Mouse (Mus musculus) E14TG2a.4 (cell line): ENCODE measurements at regions not wholly inside any gene's neighbourhood (a gene's known extent, or its start where the extent isn't known, plus 50 kb on each side); places are given as distances from the start of the nearest gene placed in this dataset.

Experiments
- CTCF ChIP-seq: conservative IDR thresholded peaks from 2 replicates; pipeline ENCODE4 v1.5.1; 2014; ENCODE audit warnings: low read length
- NANOG ChIP-seq: IDR thresholded peaks from 2 replicates; pipeline ENCODE4 v1.6.1; 2014; ENCODE audit warnings: borderline replicate concordance, low read length, mixed read lengths
- POU5F1 ChIP-seq: IDR thresholded peaks from 2 replicates; pipeline ENCODE4 v1.6.1; 2014; ENCODE audit warnings: low read length, borderline replicate concordance

DNA sequence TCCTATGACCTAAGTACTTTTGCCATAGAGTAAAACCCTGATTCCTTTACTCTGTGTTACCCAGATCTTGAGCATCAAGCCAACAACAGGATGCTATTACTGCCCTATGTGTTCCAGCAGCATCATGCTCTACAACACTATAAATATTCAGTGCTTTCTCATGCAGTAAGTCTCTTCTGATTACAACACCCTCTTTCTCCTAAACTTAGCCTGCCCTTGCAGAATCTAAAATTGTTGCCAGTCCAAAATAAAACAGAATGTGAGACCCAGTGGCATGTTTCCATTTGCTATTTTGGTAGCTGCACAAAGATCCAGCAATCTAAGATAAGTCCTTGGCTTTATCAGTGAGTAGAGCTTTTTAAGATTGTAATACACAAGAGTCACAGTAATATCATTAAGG, 1154.1 kb upstream of the Map3k7 start:
- no peak for TF ChIP-seq CTCF
- no peak for TF ChIP-seq POU5F1
- TF ChIP-seq NANOG = no peak
